Mouse (Mus musculus) heart, postnatal 14 days (tissue): ENCODE data around the gene Tmem53. TPM values are rescaled to one million over a fixed set of nuclear protein-coding genes. Genes with fewer than 3 reads are reported as not detected.

Source experiments
- DNase-seq, 2 experiments: peaks; one replicate each; pipeline ENCODE4 v3.0.0; 2021 to 2022
- intact Hi-C: fragments of 180-260 bp; cut with DNase I; formaldehyde crosslinking; loops from one replicate; pipeline ENCODE4 v1.15.1; 2025
- total RNA-seq, 2 experiments: library from RNA; stranded (reverse); gene quantifications; 2 replicates each; pipeline ENCODE4 v1.2.3; 2021

The Tmem53 gene
- total RNA-seq, 2 experiments from 2014 or later = 22.6 to 31.5 TPM

DNA sequence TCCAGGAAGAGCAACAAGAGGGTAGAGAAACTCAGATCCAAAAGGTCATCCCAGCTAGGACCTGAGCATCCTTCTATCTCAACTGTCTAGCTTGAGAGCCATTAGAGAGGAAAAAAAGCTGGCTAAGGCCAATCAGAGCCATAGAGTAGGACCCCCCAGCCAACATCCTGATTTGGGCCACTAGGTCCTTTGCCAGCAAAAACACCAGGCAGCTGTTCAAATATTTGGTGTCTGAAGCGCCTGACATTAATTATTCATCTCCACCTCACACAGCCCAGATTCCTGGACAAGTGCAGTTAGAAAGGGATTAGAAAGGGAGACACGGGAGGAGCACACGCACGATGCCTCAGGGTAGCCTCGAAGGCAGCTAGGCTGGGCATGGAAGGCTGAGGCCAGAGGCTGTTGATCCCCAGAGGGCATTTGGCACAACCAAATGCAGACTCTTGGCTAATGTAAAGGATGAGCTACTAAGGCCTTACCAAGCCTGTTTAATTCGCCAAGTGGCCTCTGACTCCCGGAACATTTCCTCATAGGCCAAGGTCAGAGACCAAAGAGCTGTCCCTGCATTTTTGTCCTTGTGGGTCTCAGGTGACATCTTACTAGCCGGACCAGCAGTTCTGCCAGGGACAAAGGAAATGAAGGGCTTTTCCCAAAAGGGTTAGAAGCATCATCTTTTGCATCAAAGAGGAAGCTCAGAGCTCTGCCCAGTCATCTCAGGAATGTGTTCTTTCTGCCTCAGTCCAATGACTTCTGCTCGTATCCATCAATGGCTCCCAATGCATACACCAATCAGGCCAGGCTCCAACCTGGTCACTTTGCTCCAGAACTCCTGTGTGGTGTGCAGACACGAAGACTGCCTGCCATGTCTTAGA, 26.9 kb downstream of the Tmem53 start:
- intact Hi-C loops = loop anchor here (5.0 kb wide), 1 partner anchor 384 kb away; no protein-coding TSS in a partner anchor
- DNase-seq = no peak

DNA sequence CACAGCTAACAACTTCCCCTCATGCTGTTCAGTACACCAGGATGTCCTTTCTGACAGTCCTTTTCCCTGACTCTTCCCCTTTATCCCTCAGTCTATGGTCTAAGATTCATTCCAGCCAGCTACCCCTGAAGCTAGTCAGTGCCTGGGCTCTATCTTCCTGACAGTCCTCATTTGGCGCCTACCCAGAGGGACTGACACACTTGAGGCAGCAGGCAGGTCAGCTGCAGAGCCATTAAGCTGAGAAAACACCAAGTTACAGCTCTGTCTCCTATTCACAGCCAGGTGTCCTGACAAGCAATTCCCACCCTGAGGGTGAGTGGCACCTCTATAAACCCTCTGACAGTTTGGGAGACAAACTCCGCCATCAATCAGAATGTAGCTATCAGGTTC, 27.5 kb downstream of the Tmem53 start:
- DNase-seq = no peak
- intact Hi-C loops = loop anchor here (5.0 kb wide), 1 partner anchor 383 kb away; no protein-coding TSS in a partner anchor

DNA sequence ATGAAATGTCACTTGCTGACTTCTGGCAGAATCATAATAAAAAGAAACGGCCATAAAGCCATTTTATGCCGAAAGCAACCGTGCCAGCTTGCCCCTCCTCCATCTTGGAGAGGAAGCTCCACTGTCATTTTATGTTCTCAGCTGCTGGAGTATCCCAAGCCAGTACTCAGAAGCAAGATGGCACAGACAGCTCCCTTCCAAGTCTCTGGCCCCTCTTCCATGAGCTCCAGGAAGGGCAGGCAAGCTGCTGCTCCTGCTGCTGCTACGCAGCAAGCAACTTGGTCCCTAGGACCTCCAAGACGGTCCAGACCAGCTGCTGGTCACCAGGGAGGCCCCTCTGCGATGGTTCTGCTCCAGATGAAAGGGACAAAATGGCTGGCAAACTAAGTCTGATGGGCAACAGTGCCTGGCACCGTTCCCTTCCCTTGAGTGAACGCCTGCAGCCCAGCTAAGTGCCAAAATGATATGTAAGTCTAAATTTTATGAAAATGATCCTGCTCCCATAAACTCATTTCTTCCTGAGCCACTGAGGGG, 28.7 kb downstream of the Tmem53 start:
- intact Hi-C loops = no loop called here
- no peak for DNase-seq

DNA sequence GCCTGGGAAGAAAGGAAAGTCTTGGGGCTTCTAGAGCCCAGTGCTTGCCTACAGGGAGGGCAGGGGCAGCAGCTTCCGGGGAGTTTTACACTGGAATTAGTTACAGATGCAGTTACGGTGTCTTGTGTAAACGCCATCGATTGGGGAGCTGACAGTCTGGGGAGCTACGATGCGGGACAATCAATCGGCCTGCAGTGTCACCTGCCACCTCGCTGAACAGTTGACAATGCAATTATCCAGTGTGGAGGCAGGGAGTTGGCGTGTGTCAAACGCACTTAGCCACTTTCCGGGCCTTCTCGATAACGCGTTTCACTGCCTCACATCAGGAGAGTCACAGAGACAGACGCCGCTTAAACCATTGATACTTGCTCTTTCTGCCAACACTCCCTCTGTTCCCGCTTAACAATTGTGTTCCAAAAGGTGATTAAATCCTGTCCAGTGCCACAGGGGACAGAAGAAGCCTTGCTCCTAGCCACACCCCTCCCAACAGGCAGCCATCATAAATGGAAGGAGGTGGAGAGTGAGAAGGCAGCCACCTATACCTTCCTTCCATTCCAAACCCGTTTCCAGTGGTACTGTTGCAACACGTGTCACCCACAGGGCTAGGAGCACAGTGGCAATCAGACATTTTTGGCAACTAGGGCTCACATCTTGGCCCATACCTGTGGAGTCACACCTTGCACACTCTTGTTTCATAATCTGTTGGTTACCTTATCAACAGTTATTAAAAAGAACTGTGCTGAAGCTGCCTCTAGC, 29.5 kb downstream of the Tmem53 start:
- intact Hi-C loops = no loop called here
- no peak for DNase-seq

DNA sequence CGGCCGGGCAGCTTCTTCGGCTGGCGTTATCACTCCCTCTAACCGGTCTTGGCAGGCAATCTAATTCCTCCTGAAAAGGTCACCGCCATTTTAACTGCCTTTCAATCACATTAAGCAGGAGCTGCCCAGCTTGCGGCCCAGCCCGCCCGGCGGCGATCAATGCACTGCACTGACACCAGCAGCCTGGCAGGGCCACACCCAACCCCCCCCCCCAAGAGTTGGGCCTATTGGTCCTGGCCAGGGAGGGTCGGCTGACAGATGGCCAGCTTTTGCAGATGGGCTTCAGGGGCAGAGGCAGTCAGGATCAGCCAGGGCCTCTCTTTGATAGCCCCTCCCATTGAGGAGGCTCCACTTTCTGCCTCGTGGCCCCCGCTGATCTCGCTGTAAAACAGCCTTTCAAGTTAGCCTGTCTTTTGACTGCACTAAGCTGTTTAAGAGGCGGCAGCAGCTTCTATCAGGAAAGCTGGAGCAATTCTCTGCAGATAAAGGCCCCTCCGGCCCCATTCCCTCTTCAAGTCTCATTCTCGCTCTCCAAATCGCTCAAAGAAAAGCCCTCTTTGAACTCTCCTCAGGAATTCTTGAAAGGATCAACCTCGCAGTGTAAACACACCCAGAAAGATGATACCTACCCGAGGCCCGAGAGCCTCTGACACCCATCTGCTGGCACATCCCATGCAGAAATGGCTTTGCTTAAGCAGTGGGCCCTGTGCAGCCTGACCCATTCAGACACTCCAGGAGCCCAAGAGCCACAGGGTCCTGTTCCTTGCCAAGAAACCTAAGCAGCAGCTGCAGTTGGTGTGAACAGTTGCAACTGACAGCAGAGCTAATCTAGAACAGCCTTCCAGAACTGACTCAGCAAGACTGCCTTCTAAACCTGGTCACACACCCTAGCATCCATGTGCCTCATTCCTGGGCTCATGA, 31.8 kb downstream of the Tmem53 start:
- DNase-seq = no peak
- intact Hi-C loops = no loop called here

DNA sequence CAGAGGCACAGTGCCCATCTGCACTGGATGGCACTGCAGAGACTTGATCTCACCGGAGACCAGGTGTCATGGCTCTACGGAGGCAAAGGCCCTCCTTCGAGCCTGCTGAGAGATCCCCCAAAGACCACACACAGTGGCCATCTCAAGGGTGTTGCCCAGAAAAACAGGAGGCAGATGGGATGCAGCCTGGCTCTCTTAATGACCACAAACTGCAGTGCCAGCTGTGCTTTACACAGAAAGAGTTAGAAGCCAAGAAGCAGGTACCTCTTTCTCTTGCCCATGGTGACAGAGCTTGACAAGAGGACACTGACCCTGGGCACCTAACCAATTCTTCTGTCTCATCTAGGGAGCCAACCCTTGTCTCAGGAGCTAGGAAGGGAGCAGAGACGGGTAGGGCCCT, 32.6 kb downstream of the Tmem53 start:
- intact Hi-C loops = no loop called here
- DNase-seq = no peak

DNA sequence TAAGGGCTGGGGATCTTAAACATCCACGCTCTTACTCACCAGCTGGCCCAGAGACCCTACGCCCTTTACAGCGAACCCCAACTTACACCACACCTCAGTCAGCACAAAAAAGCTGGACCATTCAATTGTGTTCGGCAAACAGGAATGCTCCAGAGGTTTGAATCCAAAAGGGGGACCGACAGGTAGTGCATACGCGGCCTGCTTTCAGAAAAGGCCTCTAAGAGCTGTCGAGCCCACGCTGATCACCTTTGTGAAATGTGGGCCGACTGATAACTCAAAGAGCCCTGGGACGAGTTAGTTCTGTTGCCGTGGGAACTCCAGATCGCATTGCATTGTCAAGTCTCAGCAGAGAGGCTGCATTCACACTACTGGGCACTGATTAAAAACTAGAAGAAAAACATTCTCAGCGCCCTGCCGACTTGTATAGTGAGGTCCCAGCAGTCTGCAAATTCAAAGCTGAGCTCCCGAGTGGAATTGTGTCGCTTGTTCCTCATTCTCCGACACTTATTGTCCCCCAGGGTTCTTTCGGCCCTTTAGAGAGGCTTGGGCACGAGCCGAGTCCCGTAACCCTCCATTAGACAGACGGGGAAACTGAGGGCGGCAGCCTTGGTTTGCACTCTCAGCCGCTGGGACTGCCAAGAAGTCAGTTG, 36.7 kb downstream of the Tmem53 start:
- intact Hi-C loops = no loop called here
- DNase-seq = no peak

DNA sequence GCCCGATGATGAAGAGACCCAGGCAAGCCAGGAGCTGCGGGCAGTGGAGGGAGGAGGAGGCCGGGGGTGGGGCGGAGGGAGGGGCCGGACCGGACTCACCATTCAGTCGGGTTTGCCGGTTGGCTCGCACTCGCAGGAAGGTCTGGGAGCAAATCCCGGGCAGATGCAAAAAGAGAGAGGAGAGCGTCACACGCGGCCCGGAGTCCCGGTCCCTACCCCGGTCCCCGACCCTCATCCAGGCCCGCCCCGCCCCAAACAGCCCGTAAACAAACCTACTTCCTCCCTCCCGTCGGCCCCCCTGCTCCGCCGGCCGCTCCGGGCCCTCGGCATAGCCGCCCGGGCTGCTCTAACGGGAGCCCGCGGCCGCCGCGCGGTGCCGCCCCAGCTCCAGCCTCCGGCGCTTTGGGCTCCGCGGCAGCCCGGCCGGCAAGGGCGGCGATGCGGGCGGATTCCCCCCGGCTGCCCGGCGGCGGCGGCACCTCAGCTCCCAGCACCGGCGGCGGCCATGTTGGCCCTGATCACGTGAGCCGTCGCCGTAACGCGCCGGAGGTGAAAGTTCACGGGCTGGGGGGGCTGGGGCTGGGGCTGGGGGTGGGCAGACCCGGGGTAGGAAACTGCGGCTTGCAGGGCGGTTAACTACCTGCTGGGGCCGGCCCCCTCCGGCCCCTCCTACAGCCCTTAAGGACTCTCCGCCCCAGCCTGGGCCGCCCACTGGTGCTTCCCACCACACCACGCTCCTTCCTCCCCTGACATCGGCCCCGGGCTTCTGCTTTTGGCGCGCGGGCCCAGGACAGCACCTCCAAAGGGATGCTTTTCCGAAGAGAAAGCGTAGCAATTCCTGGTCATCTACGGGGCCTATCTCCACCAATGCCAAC, 37.4 kb downstream of the Tmem53 start:
- intact Hi-C loops = no loop called here
- peak; percentile 80 to 82 for DNase-seq

DNA sequence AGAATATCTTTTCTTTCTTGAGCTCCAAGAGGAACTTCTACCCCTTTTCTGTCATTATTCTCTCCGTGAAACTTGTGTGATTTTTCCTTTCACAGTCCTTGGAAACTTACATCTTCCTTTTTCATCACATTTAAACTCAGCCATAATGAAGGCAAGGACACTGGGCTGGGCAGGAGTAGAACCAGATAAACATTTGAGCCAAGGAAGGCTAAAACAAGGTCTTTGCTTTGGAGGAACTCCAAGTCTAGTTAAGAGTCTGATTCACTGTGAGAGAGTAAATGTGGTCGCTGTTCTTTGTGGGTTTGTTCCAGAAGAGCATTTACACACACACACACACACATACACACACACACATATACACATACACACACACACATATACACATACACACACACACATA, 39.9 kb downstream of the Tmem53 start:
- intact Hi-C loops = no loop called here
- DNase-seq = no peak

DNA sequence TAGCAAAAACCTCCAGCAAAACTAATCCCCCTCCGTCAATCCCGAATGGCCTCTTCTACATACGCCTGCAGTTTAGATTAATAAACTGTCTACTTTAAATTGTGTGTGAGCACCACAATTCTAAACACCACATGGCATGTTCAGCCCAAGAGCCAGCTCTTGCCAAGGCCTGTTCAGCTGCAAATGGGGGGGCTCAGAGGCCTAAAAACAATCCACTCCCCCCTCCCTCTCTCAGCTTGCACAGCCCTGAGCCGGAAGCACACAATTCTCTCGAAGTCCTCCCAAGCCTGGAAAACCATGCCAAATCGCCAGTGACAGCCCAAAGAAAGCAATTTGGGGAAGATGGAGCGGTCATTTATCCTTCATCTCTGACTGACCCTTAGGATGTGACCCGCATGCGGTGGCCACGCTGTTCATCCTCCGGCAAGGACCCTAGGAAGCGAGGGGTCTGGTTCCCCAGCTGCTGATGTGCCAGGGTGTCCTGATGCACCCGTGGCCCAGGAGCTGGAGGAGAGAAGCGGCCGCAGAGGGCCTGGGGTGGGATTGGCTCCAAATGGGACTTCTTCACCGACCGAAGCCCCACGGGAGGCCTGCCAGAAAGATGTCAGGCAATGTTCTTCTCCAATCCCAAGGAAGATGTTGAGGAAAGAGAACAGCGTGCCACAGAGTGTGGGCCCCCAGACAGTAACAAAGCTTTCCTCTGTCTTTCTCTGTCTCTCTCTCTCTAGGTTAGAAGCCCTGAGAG, 45.3 kb downstream of the Tmem53 start:
- DNase-seq = no peak
- intact Hi-C loops = no loop called here

DNA sequence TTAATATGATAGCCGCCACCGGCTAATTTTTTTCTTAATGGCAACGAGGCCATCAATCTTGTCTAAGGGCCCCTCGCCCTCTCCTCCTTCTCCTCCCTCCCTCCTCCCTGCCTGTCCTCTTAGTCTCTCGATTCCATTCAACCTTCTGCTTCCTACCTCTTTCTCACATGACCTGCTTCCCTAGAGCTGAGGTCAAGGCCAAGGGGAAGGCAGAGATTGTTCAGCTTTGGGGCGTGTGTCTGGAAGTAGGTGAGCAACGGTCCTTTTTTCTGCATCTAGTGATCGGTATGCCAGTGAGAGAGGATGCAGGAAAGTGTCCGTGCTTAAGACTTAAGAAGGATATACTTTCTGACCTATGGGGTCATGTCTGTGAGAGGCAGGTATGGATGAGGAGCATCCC, 46.1 kb downstream of the Tmem53 start:
- DNase-seq = no peak
- intact Hi-C loops = no loop called here

DNA sequence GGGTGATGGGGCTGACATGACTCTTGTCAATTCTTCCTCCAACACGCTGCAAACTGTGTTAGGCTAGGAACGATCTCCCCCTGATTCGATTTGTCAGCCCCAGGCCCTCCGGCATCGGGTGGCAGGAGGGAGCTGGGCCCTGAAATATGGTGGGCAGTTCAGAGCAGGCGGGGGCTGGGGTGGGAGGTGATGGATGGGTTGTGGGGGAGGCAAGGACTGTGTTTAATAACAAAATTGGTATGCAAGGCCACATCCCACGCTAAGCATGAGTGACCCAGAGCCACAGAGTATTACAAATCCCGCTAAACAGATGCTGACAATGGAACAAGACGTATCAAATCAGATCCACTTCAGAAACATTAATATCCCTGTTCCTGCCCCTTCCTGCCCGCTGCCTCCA, 48.2 kb downstream of the Tmem53 start:
- intact Hi-C loops = no loop called here
- no peak for DNase-seq

DNA sequence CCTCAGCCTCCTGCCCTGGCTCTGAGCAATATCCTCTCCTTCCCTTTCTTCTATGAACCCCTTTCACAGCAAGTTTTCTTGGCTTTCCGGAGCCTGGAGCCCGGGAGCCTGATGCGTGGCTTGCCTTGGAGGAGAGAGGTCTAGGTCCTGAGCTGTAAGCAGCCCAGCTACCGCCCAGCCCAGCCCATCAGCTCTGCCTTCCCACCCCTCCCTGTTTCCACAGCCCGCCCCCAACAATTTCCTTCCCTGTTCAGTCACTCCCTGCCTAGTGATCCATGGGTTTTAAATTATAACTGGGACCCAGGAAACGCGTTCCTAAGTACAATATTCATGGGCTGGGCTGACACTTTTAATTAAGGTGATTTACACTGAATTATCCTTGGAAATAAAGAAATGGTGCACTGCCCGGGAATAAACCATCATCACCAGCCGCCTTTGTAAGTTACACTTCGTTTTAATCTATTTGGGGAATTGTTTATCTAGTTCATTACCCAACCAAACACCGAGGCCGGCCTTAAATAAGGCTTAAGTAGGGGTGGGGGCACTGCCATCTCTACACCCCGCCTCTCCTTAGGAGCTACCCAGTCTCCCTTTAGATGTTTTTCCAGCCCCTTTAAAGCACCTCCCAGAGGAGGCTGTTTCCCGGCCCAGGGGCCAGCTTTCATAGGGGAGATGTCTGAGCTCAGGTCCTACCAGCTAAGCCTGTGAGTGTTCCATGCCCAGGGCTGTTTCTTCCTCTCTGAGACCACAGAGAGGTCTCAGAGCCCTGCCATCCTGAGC, 50.5 kb downstream of the Tmem53 start:
- no peak for DNase-seq
- intact Hi-C loops = no loop called here

DNA sequence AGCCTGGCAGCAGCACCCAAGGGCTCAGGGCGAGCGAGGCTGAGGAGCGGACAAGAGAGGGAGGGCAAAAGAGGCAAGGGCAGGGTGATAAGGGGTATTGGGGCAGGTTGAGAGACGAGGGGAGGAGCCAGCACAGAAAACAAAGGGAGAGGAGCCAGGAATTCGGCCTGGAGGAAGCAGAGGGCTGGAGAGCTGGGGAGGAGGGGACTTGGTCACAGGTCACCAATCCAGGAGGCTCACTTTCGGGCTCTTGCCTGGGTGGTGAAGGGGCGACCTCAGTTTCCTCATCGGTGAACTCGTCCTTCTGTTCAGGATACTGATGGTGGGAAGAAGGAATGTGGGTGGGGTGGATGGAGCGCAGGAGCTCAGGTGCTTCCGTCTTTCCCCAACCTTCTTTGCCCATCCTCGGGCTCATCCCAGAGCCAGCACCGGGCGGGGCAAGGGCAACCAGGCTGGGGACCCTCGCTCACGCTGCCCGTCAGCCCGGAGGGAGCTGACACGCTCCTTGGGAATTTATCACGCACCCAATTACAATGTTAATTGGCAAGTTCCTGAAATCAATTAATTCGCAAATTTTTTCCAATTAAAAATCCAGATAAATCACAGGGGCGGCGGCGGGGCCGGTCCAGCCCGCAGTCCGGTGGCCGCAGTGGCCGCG, 52.0 kb downstream of the Tmem53 start:
- intact Hi-C loops = no loop called here
- DNase-seq = no peak

DNA sequence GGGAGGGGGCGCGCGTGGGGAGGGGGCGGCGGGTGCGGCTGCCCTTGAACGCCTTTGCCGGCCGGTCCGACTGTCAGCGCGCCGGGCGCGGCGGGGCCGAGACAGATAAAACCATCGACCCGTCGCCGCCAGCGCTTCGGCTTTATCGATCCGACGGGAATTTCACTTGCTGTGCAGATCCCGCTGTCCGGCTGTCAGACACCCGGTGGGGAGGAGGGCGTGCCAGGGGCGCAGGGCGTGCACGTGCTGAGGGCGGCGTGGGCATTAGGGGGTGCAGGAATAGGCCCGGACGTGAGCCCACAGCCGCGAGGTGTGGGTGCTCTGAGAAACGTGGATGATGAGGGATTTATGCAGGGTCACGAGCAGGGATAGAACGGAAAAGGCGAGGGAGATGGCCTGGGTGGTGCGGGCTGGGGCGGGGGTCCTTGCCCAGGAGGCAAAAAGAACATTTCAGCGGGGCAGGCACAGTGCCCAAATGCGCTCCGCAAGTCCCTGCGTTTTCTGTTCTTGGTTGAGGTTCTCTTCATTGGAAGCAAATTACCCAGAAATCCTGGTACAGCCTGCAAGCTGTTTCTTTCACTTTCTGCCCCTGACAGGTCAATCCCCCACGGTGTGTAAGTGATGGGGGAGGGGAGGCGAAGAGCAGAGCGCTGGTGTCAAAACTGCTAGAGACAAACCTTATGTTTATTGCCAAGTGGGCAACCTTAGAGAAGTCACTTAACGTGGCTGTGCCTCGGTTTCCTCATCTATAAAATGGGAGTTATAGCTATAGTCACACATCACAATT, 52.7 kb downstream of the Tmem53 start:
- no peak for DNase-seq
- intact Hi-C loops = no loop called here

DNA sequence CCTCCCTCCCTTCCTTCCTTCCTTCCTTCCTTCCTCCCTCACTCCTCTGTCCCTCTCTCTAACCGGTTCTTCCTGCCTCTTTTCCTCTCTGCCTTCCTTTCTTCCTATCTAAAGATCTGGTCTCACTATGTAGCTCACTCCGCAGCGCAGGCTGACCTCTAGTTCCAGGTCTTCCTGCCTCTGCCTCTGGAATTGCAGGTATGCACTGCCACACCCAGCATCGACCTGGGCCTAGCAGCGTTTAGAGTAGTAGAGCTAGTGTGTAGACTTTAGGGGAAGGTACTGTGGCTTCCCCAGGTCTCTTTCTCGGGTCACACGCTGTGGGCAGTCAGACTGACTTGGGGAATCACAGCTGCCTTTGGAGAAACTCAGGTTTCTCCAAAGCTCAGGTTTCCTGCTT, 53.7 kb downstream of the Tmem53 start:
- DNase-seq = no peak
- intact Hi-C loops = no loop called here
